Mouse (Mus musculus): ENCODE data around the gene Dbndd2.

The Dbndd2 gene

GRCm38 (mm10) chr2:164540652-164541427, 54.9 kb downstream of the Dbndd2 start:
- no peak for DNase-seq (ENCODE audit: low read depth)

GRCm38 (mm10) chr2:164542132-164542531, 56.2 kb downstream of the Dbndd2 start:
- DNase-seq (ENCODE audit: low read depth), result no peak

GRCm38 (mm10) chr2:164542598-164542997, 56.7 kb downstream of the Dbndd2 start:
- DNase-seq (ENCODE audit: low read depth), result no peak
